Mouse (Mus musculus) heart, embryonic 16.5 days (tissue): Measurements from ENCODE around the gene Nt5c1b. TPM values are rescaled to one million over a fixed set of nuclear protein-coding genes. Genes with fewer than 3 reads are reported as not detected.
A peak's percentile ranks its signal among the peaks of the same experiment; 100 is the strongest.

ENCODE experiments used
- ATAC-seq: fragments of 200-750 bp; cut with Nextera tagmentation; replicated peaks from 2 replicates; pipeline ENCODE4 v1.8.0; 2017; ENCODE audit warnings: moderate number of reproducible peaks; ENCODE audit not compliant: insufficient read depth, low FRiP score; ENCODE audit errors: extremely low read depth
- H3K27ac ChIP-seq: fragments of 300-500 bp; sonication (generic); 2 replicates; pipeline ENCODE4 v1.5.1; 2014; ENCODE audit warnings: mild to moderate bottlenecking, low read length, control low read depth, moderate library complexity
- H3K27me3 ChIP-seq: fragments of 300-500 bp; sonication (generic); 2 replicates; pipeline ENCODE4 v1.6.1; 2014; ENCODE audit warnings: low read length, mixed read lengths; ENCODE audit not compliant: control insufficient read depth, insufficient read depth
- H3K36me3 ChIP-seq: fragments of 300-500 bp; sonication (generic); 2 replicates; pipeline ENCODE4 v1.6.1; 2014; ENCODE audit not compliant: control insufficient read depth, insufficient read depth
- H3K4me1 ChIP-seq: fragments of 300-500 bp; sonication (generic); 2 replicates; pipeline ENCODE4 v1.6.1; 2014; ENCODE audit warnings: low read length, mixed read lengths; ENCODE audit not compliant: control insufficient read depth, insufficient read depth
- H3K4me2 ChIP-seq: fragments of 300-500 bp; sonication (generic); 2 replicates; pipeline ENCODE4 v1.6.1; 2014; ENCODE audit warnings: low read depth, mild to moderate bottlenecking, control low read depth, low read length
- H3K4me3 ChIP-seq: fragments of 300-500 bp; sonication (generic); 2 replicates; pipeline ENCODE4 v1.5.1; 2014; ENCODE audit warnings: mild to moderate bottlenecking, control low read depth, low read length
- H3K9ac ChIP-seq: fragments of 300-500 bp; sonication (generic); 2 replicates; pipeline ENCODE4 v1.6.1; 2014; ENCODE audit warnings: low read length, control low read depth
- H3K9me3 ChIP-seq: fragments of 300-500 bp; sonication (generic); replicated peaks from 2 replicates; pipeline ENCODE4 v1.6.1; 2016; ENCODE audit warnings: low read length; ENCODE audit not compliant: control insufficient read depth
- WGBS: fragments of 180-500 bp; shearing (Covaris S2); extraction: QIAGEN DNeasy Blood & Tissue Kit; methylation state at CpG from one replicate; pipeline ENCODE4 v1.1.7; 2014; 5-methylcytosine and 5-hydroxymethylcytosine counted together
- polyA plus RNA-seq: library from polyadenylated mRNA; unstranded; fragments of >200 nt; fragmentation: Nextera tagmentation; extraction: Ambion mirVana; gene quantifications from 2 replicates; pipeline ENCODE4 v1.2.1, GENCODE M21; 2015

The Nt5c1b gene
- polyA plus RNA-seq, 1 experiment from 2014 or later = 0.13 TPM

DNA sequence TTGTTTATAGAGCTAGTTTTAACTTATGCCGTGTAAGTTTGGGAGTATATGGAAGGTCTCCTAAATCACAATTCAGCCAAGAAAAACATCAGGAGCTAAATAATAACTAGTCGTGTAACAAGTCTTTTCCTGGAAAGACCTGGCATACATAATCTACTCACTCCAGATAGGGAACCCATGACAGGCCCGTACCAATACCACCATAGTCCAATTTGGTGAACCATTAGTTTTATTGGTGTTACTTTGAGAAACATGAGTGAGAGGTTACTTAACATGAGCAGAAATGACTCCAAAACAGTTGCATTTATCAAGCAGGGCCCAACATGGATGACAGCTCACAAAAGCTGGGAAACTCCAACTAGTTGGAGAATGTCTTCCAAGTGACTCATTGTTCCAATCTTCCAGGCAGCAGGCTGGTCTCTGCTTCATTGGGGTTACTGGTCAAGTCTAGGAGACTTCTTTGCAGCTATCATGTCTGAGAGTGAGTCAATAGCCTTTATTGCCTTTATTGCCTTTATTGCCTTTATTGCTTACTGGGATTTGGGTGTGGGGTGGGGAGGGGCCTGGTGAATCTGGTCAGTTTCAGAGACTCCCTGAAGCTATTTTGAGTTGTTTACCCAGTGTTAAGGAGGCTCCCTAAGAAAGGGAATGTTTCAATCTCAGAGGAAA, 40.9 kb downstream of the Nt5c1b start:
- 0 out of 2 replicates have a peak, but pooled peaks cover 2% of the 10 kb centered on the region for H3K4me1 ChIP-seq
- no peak for ATAC-seq
- no peak overlapping the region for H3K4me2 ChIP-seq
- WGBS = 78% methylated on average over 3 of the region's 3 CpGs
- H3K27ac ChIP-seq = no peak overlapping the region
- no peak overlapping the region for H3K9ac ChIP-seq
- no peaks in the 10 kb centered on the region for H3K9me3 ChIP-seq
- H3K4me3 ChIP-seq = no peak overlapping the region
- no peaks in the 10 kb centered on the region for H3K36me3 ChIP-seq
- no peaks in the 10 kb centered on the region for H3K27me3 ChIP-seq

DNA sequence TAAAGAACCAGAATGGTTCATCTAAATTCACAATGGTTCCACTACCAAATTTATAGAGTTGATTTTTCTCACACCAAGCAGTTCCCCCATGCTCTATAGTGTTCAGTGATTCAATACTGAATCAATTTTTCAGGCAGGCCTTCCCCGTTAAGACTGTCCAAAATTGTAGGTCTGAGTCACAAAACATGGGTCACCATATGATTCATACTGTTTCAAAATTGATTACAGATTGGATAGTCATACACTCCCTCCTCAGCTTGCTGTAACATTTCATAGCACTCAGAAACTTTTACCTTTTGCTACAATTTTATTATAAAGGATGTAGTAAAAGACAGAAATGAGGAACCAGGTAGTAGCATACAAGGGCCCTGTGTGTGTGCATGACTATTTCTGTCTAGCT, 41.7 kb downstream of the Nt5c1b start:
- no peaks in the 10 kb centered on the region for H3K9me3 ChIP-seq
- 0 out of 2 replicates have a peak, but pooled peaks cover 2% of the 10 kb centered on the region for H3K4me1 ChIP-seq
- H3K36me3 ChIP-seq = no peaks in the 10 kb centered on the region
- no peak overlapping the region for H3K4me3 ChIP-seq
- no peak overlapping the region for H3K4me2 ChIP-seq
- no peak for ATAC-seq
- H3K27ac ChIP-seq = no peak overlapping the region
- 90% methylated on average over 1 of the region's 1 CpGs for WGBS
- H3K9ac ChIP-seq = no peak overlapping the region
- no peaks in the 10 kb centered on the region for H3K27me3 ChIP-seq

DNA sequence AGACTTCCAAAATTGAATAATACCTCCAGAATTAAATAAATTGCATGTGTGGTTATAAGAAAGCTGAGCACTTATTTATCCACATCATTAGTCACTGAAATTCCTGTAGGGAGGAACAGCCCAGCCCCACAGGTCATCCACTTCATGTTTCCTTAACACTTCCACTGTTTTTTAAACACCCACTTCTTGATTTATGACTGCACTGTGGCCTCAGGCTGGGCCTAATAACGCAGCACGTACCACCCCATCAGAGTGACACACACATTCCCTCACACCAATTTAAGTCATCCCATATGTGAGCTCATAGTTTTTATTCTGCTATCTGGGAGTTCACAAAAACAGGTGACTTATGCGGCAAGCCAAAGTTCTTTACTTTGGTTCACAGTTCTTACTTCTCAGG, 52.6 kb downstream of the Nt5c1b start:
- Histone ChIP-seq H3K9me3 (no peaks in the 10 kb centered on the region), H3K4me3 (no peak overlapping the region), H3K27ac (no peak overlapping the region), H3K36me3 (no peaks in the 10 kb centered on the region), H3K4me2 (no peak overlapping the region), H3K27me3 (no peaks in the 10 kb centered on the region), H3K4me1 (no peaks in the 10 kb centered on the region), H3K9ac (no peak overlapping the region)
- 75% methylated on average over 3 of the region's 3 CpGs for WGBS
- ATAC-seq = no peak

DNA sequence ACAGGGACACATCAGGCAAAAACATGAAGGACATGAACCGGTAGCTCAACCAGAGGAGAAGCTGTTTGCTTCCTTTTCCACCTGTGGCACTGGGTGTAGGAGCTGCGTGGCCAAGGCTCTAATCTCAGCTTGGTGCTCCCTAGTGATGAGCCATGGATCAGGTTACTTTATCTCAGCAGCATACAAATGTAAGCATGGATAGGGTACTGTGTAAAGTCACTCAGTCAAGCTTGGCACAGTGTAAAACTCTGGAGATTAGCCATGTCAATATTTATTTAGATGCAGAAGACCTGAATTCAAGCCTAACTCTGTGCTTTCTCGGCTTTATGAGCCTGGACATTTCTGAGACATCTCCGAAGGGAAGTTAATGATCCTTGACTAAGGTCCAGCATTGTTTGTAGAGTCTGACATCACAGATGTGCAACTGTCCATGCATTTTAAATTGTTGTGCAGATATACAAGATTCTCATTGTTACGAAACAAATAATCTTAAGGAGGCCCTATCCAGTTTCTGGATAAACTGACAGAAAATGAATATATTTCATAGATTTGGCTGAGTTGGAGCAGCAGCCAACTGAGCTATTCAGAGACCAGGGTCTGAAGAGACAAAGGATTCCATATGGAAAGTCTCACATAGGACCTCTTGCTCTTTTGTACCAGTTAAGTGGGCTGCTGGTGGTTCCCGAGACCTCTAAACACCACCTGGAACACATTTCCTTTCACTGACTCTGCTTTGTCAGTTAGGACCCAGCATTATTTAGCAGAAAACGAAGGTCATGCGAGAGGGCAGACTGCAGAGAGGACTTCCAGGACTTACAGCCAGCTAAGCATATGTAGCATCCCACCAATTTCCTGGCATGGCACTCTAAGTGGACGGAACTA, 56.5 kb downstream of the Nt5c1b start:
- H3K27me3 ChIP-seq = no peaks in the 10 kb centered on the region
- H3K27ac ChIP-seq = no peak overlapping the region
- no peak overlapping the region for H3K4me3 ChIP-seq
- no peaks in the 10 kb centered on the region for H3K9me3 ChIP-seq
- no peak overlapping the region for H3K9ac ChIP-seq
- ATAC-seq = no peak
- H3K36me3 ChIP-seq = no peaks in the 10 kb centered on the region
- H3K4me2 ChIP-seq = no peak overlapping the region
- no peaks in the 10 kb centered on the region for H3K4me1 ChIP-seq
- WGBS = 69% methylated on average over 9 of the region's 9 CpGs

DNA sequence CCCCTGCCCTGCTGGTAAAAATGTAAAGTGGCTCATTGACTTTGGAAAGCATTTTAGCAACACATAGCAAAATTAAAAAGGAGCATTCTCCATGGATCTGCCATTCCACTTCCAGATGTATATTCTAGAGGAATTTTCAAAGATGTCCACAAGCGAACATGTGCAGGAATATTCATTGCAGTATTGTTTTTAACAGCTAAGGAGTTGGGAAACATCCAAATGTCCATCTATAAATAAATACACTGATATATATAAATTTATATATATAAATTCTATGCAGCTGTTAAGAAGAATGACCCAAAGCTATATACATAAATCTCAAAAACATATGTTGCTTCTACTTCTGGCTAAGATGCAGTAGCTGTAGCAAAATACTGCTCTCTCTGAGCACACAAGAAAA, 61.2 kb downstream of the Nt5c1b start:
- H3K4me1 ChIP-seq = no peaks in the 10 kb centered on the region
- no peak overlapping the region for H3K27ac ChIP-seq
- H3K36me3 ChIP-seq = no peaks in the 10 kb centered on the region
- 83% methylated on average over 1 of the region's 1 CpGs for WGBS
- H3K4me3 ChIP-seq = no peak overlapping the region
- ATAC-seq = no peak
- H3K9me3 ChIP-seq = no peaks in the 10 kb centered on the region
- no peaks in the 10 kb centered on the region for H3K27me3 ChIP-seq
- no peak overlapping the region for H3K9ac ChIP-seq
- no peak overlapping the region for H3K4me2 ChIP-seq

DNA sequence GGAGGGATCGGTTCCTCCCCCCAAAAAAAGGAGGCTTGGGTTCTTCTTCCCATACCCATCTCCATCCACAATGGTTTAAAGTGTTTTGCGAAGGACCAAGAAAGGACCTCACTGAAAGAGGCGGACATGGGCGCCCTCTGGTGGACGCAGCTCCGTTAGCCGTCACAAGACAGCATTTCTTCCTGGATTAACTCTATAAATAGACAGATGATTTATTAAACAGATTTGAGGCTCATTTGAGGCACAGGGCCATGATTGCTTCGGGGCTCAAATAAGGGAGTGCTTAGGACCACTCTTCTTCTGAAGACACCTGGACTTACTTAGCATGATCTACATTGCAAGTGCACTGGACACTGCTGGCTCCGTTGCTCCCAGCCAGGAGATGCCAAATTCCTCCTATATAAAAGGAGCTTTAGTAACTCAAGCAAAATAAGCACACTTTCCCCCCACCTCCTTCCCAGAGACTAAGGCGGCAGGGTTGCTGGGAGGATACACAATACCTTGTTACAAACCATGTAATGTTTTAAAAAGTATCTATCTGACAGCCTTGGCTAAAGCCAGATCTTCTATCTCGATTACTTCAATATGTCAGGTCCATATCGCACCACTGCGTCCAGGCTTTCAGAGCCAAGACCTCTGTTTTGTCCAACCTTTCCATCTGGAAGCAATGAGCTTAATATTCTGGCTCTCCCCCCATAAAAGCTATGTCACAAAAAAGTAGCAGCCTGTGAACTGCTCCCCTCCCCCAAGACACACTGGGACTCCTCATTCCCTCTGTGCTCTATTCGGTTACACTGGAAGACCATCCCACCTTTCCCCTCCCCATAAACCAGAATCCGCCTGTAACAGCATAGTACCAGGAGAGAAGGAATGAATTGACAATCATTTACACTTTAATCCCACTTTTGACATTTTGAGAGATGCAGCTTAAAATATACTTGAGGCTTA, 68.6 kb downstream of the Nt5c1b start:
- Histone ChIP-seq H3K9me3 (no peaks in the 10 kb centered on the region), H3K4me2 (no peak overlapping the region), H3K27me3 (no peaks in the 10 kb centered on the region), H3K9ac (no peak overlapping the region), H3K27ac (no peak overlapping the region), H3K36me3 (no peaks in the 10 kb centered on the region), H3K4me3 (no peak overlapping the region), H3K4me1 (0 out of 2 replicates have a peak, but pooled peaks cover 2% of the 10 kb centered on the region)
- ATAC-seq = 0 out of 2 replicates have a peak, but pooled peaks have one; percentile 28
- 29% methylated on average over 15 of the region's 15 CpGs for WGBS

Other genes starting within 250 kb of the Nt5c1b start
- gene Rdh14, start 20.8 kb downstream of the Nt5c1b start, polyA plus RNA-seq = 65.6 and 69.9 TPM in 2 replicates